12 mouse cellular contexts compared by ENCODE assay signal in genomic region chr13:25738601-25739000, GRCm38 (mm10).
DNase-seq lines count a peak whose midpoint lies in the region; ATAC-seq and TF ChIP-seq lines count a peak whose summit lies in the region.
"Had no signal": no experiment of that assay in that cellular context is flagged by ENCODE, and none has a peak within 500 bp of the region (broad histone marks: within the 10 kb centered on the region; RNA-seq: fewer than 3 reads in every experiment).

No protein-coding gene starts in this region.

- no peaks in the 10 kb centered on the region for H3K4me1 ChIP-seq in kidney, postnatal 0 days (replicated peaks; ENCODE audit: insufficient read depth, low read length)
- H3K4me1 ChIP-seq in forebrain, postnatal 0 days (ENCODE audit: insufficient read depth) = no peaks in the 10 kb centered on the region
- H3K4me1 ChIP-seq: kidney, embryonic 15.5 days had no signal

- H3K4me3 ChIP-seq in kidney, postnatal 0 days (replicated peaks; ENCODE audit: low read depth, low read length) = no peak overlapping the region
- no peak overlapping the region for H3K4me3 ChIP-seq in forebrain, postnatal 0 days (ENCODE audit: low read depth, low read length)
- H3K4me3 ChIP-seq: kidney, embryonic 15.5 days had no signal

- ATAC-seq in kidney, postnatal 0 days (replicated peaks; ENCODE audit: low FRiP score, low read depth) = no peak
- ATAC-seq in forebrain, postnatal 0 days = peak; percentile 34; the same call in 1 of the 2 replicates
- ATAC-seq in megakaryocyte-erythroid progenitor cell, adult 5-6 weeks (replicated peaks; ENCODE audit: low FRiP score, low TSS enrichment, poor library complexity, severe bottlenecking) = no peak

- peak; percentile 32 for DNase-seq in kidney, postnatal 0 days (ENCODE audit: low spot score)
- no peak for DNase-seq in kidney, adult 8-10 months
- peak; percentile 7 for DNase-seq in right cerebral cortex, postnatal 14 days
- DNase-seq in right cerebral cortex, postnatal 36 days (ENCODE audit: low spot score in 2 of 2) = no peak
- DNase-seq in forebrain, postnatal 0 days = peak; percentile 28
- no peak for DNase-seq in urinary bladder, postnatal 10 days (ENCODE audit: low spot score)
- no peak for DNase-seq in thymus, postnatal 14 days
- DNase-seq: heart, postnatal 10 days; right cerebral cortex, postnatal 4 days had no signal

- no peak overlapping the region for H3K4me2 ChIP-seq in kidney, postnatal 0 days (ENCODE audit: low read length)
- no peak overlapping the region for H3K4me2 ChIP-seq in forebrain, postnatal 0 days (ENCODE audit: low read depth)
- H3K4me2 ChIP-seq: kidney, embryonic 15.5 days had no signal

- H3K9ac ChIP-seq in kidney, postnatal 0 days (ENCODE audit: low read depth, low read length) = no peak overlapping the region
- no peak overlapping the region for H3K9ac ChIP-seq in forebrain, postnatal 0 days
- H3K9ac ChIP-seq: kidney, embryonic 15.5 days had no signal

- H3K27me3 ChIP-seq in kidney, postnatal 0 days (ENCODE audit: insufficient read depth, low read length) = no peaks in the 10 kb centered on the region
- no peaks in the 10 kb centered on the region for H3K27me3 ChIP-seq in forebrain, postnatal 0 days (ENCODE audit: insufficient read depth, low read length)
- H3K27me3 ChIP-seq: kidney, embryonic 15.5 days had no signal

- H3K36me3 ChIP-seq in kidney, postnatal 0 days (ENCODE audit: insufficient read depth, low read length) = no peaks in the 10 kb centered on the region
- H3K36me3 ChIP-seq in forebrain, postnatal 0 days (ENCODE audit: insufficient read depth) = no peaks in the 10 kb centered on the region
- H3K36me3 ChIP-seq: kidney, embryonic 15.5 days had no signal

- TF ChIP-seq CTCF in kidney, postnatal 0 days (IDR thresholded peaks at IDR 0.05; ENCODE audit: low read depth) = no peak
- no peak for TF ChIP-seq CTCF in forebrain, postnatal 0 days (IDR thresholded peaks at IDR 0.05; ENCODE audit: low read depth)

- H3K27ac ChIP-seq in kidney, postnatal 0 days = no peak overlapping the region
- no peak overlapping the region for H3K27ac ChIP-seq in forebrain, postnatal 0 days (ENCODE audit: low read depth, low read length)
- H3K27ac ChIP-seq: kidney, embryonic 15.5 days; stomach, postnatal 0 days had no signal

- H3K9me3 ChIP-seq in kidney, postnatal 0 days (replicated peaks; ENCODE audit: low read length) = no peaks in the 10 kb centered on the region
- H3K9me3 ChIP-seq in forebrain, postnatal 0 days (ENCODE audit: low read length) = no peaks in the 10 kb centered on the region
- H3K9me3 ChIP-seq: kidney, embryonic 15.5 days had no signal

- WGBS in kidney, postnatal 0 days = 56% methylated on average over 2 of the region's 2 CpGs
- 9% methylated on average over 2 of the region's 2 CpGs for WGBS in forebrain, postnatal 0 days

Comparison
In these comparisons a context has a peak if more than half of its experiments do, and no peak if none do; other contexts are left out.
1. DNase-seq: peak in kidney, postnatal 0 days (single experiment), right cerebral cortex, postnatal 14 days (single experiment) and forebrain, postnatal 0 days (single experiment); none in kidney, adult 8-10 months (0 of 2), right cerebral cortex, postnatal 36 days (0 of 2), urinary bladder, postnatal 10 days (single experiment) and thymus, postnatal 14 days (single experiment).